Mouse (Mus musculus): Measurements from ENCODE around the gene Ccdc182.

- TF ChIP-seq EP300 (IDR thresholded peaks at IDR 0.05; ENCODE audit: low read depth) (no peak), CTCF (IDR thresholded peaks at IDR 0.05; ENCODE audit: low read depth) (no peak)
These were observed 36.2 kb upstream of the Ccdc182 start for GRCm38 (mm10) chr11:88257700-88258099.
